Mouse (Mus musculus): Measurements from ENCODE around the gene Wasf1. TPM values are rescaled to one million over a fixed set of nuclear protein-coding genes. Genes with fewer than 3 reads are reported as not detected.

Gene Wasf1
- polyA plus RNA-seq, 1 experiment from 2014 or later: 55.3 TPM

- Histone ChIP-seq H3K4me3 (ENCODE audit: low read depth, low read length) (no peak overlapping the region), H3K9ac (ENCODE audit: low read length) (no peak overlapping the region), H3K4me1 (ENCODE audit: control insufficient read depth, insufficient read depth, low read length) (no peaks in the 10 kb centered on the region), H3K36me3 (ENCODE audit: control insufficient read depth, insufficient read depth, low read length) (no peaks in the 10 kb centered on the region), H3K9me3 (ENCODE audit: control insufficient read depth, low read length) (no peaks in the 10 kb centered on the region), H3K27ac (ENCODE audit: low read depth, low read length) (no peak overlapping the region), H3K4me2 (no peak overlapping the region), H3K27me3 (ENCODE audit: control insufficient read depth, insufficient read depth, low read length) (no peaks in the 10 kb centered on the region)
- no peak for ATAC-seq (ENCODE audit: low FRiP score)
- WGBS: 94% methylated on average over 7 of the region's 7 CpGs
- DNase-seq (ENCODE audit: low spot score, missing footprints): no peak
These were observed 26.6 kb upstream of the Wasf1 start for GRCm38 (mm10) chr10:40856703-40857102.

GRCm38 (mm10) chr10:40857599-40857998 lies 25.7 kb upstream of the Wasf1 start:
- H3K27ac ChIP-seq (ENCODE audit: low read depth, low read length): no peak overlapping the region
- no peak overlapping the region for H3K4me3 ChIP-seq (ENCODE audit: low read depth, low read length)
- H3K4me1 ChIP-seq (ENCODE audit: control insufficient read depth, insufficient read depth, low read length): no peaks in the 10 kb centered on the region
- H3K27me3 ChIP-seq (ENCODE audit: control insufficient read depth, insufficient read depth, low read length): no peaks in the 10 kb centered on the region
- no peaks in the 10 kb centered on the region for H3K36me3 ChIP-seq (ENCODE audit: control insufficient read depth, insufficient read depth, low read length)
- no peaks in the 10 kb centered on the region for H3K9me3 ChIP-seq (ENCODE audit: control insufficient read depth, low read length)
- WGBS: 94% methylated on average over 8 of the region's 8 CpGs
- no peak overlapping the region for H3K9ac ChIP-seq (ENCODE audit: low read length)
- no peak overlapping the region for H3K4me2 ChIP-seq
- ATAC-seq (ENCODE audit: low FRiP score) (no peak), DNase-seq (ENCODE audit: low spot score, missing footprints) (no peak)

DNA sequence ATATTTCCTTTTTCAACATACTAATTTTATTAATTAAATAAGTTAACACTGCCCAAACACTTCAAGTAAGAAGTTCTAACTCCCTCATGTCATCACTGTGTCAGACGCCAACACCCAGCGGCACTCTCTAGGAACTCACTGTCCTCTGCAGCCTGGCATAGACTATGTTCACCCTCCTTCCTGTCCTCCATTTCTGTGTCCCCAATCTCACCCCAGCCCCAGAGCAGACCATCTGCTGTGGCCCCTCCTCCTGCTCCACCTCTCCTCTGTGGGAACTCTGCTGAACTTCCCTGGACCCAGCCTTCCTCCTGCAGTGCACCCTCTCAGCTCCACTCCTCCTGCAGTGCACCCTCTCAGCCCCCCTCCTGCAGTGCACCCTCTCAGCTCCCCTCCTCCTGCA lies 15.2 kb upstream of the Wasf1 start:
- H3K9me3 ChIP-seq (ENCODE audit: control insufficient read depth, low read length): no peaks in the 10 kb centered on the region; the same call in 1 of the 2 replicates
- H3K4me3 ChIP-seq (ENCODE audit: low read depth, low read length): no peak overlapping the region
- no peak overlapping the region for H3K9ac ChIP-seq (ENCODE audit: low read length)
- no peaks in the 10 kb centered on the region for H3K27me3 ChIP-seq (ENCODE audit: control insufficient read depth, insufficient read depth, low read length)
- no peak overlapping the region for H3K27ac ChIP-seq (ENCODE audit: low read depth, low read length)
- DNase-seq (ENCODE audit: low spot score, missing footprints) (no peak), ATAC-seq (ENCODE audit: low FRiP score) (no peak)
- peaks cover 3% of the 10 kb centered on the region; the same call in 1 of the 2 replicates for H3K36me3 ChIP-seq (ENCODE audit: control insufficient read depth, insufficient read depth, low read length)
- no peaks in the 10 kb centered on the region for H3K4me1 ChIP-seq (ENCODE audit: control insufficient read depth, insufficient read depth, low read length)
- no peak overlapping the region for H3K4me2 ChIP-seq
- 93% methylated on average over 2 of the region's 2 CpGs for WGBS

DNA sequence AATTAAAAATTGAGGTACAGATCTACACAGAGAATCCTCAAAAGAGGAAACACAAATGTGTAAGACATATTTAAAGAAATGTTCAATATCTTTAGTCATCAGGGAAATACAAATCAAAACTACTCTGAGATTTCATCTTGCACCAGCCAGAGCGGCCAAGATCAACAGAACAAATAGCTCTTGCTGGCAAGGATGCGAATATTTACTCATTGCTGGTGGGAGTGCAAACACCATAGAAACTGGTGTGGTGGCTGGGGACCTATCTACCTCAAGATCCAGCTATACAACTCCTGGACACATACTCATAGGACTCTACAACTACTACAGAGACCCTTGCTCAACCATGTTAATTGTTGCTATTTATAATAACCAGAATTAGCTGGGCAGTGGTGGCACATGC lies 12.0 kb upstream of the Wasf1 start:
- WGBS: 97% methylated on average over 2 of the region's 2 CpGs
- no peaks in the 10 kb centered on the region; the same call in 1 of the 2 replicates for H3K36me3 ChIP-seq (ENCODE audit: control insufficient read depth, insufficient read depth, low read length)
- no peaks in the 10 kb centered on the region for H3K27me3 ChIP-seq (ENCODE audit: control insufficient read depth, insufficient read depth, low read length)
- DNase-seq (ENCODE audit: low spot score, missing footprints): no peak
- no peak overlapping the region for H3K9ac ChIP-seq (ENCODE audit: low read length)
- ATAC-seq (ENCODE audit: low FRiP score): no peak
- H3K4me1 ChIP-seq (ENCODE audit: control insufficient read depth, insufficient read depth, low read length): no peaks in the 10 kb centered on the region
- no peak overlapping the region for H3K4me3 ChIP-seq (ENCODE audit: low read depth, low read length)
- H3K9me3 ChIP-seq (ENCODE audit: control insufficient read depth, low read length): no peaks in the 10 kb centered on the region
- H3K27ac ChIP-seq (ENCODE audit: low read depth, low read length): no peak overlapping the region
- no peak overlapping the region for H3K4me2 ChIP-seq

GRCm38 (mm10) chr10:40872052-40872451 lies 11.2 kb upstream of the Wasf1 start:
- no peaks in the 10 kb centered on the region for H3K9me3 ChIP-seq (ENCODE audit: control insufficient read depth, low read length)

DNA sequence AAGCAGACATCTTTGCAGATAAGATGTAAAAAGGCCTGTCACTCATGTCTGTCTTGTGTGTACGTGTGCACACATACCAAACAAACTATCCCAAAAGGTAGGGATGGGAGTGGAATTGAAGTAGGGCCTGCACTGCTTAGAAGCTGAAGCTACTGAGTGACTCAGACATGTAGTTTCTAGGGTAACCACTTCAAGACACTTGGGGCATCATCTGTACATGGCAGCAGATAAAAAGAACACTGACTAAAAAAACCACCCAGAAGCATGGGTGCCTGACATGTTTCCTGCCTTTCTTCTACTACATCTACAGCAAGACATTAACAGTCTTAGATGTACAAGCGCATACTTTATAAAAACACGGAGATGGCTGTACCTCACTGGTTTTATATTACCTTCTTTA lies 5.0 kb upstream of the Wasf1 start:
- Histone ChIP-seq H3K27ac (ENCODE audit: low read depth, low read length) (no peak overlapping the region), H3K27me3 (ENCODE audit: control insufficient read depth, insufficient read depth, low read length) (no peaks in the 10 kb centered on the region), H3K4me2 (no peak overlapping the region), H3K9me3 (ENCODE audit: control insufficient read depth, low read length) (no peaks in the 10 kb centered on the region), H3K4me1 (ENCODE audit: control insufficient read depth, insufficient read depth, low read length) (peaks cover 3% of the 10 kb centered on the region; the same call in 1 of the 2 replicates), H3K9ac (ENCODE audit: low read length) (no peak overlapping the region), H3K36me3 (ENCODE audit: control insufficient read depth, insufficient read depth, low read length) (no peaks in the 10 kb centered on the region), H3K4me3 (ENCODE audit: low read depth, low read length) (no peak overlapping the region)
- 92% methylated on average over 3 of the region's 3 CpGs for WGBS
- no peak for ATAC-seq (ENCODE audit: low FRiP score)
- no peak for DNase-seq (ENCODE audit: low spot score, missing footprints)

More at GRCm38 (mm10) chr10:40872052-40872451, 11.2 kb upstream of the Wasf1 start:
- H3K9ac ChIP-seq (ENCODE audit: low read length): no peak overlapping the region
- 93% methylated on average over 2 of the region's 2 CpGs for WGBS
- no peaks in the 10 kb centered on the region; the same call in 1 of the 2 replicates for H3K36me3 ChIP-seq (ENCODE audit: control insufficient read depth, insufficient read depth, low read length)
- H3K4me3 ChIP-seq (ENCODE audit: low read depth, low read length): no peak overlapping the region
- H3K27me3 ChIP-seq (ENCODE audit: control insufficient read depth, insufficient read depth, low read length): no peaks in the 10 kb centered on the region
- H3K4me1 ChIP-seq (ENCODE audit: control insufficient read depth, insufficient read depth, low read length): no peaks in the 10 kb centered on the region
- H3K27ac ChIP-seq (ENCODE audit: low read depth, low read length): no peak overlapping the region
- ATAC-seq (ENCODE audit: low FRiP score) (no peak), DNase-seq (ENCODE audit: low spot score, missing footprints) (no peak)
- H3K4me2 ChIP-seq: no peak overlapping the region

- ATAC-seq (ENCODE audit: low FRiP score) (no peak), DNase-seq (ENCODE audit: low spot score, missing footprints) (no peak)
- Histone ChIP-seq H3K4me1 (ENCODE audit: control insufficient read depth, insufficient read depth, low read length) (peaks cover 3% of the 10 kb centered on the region; the same call in 1 of the 2 replicates), H3K36me3 (ENCODE audit: control insufficient read depth, insufficient read depth, low read length) (no peaks in the 10 kb centered on the region), H3K9ac (ENCODE audit: low read length) (no peak overlapping the region), H3K27me3 (ENCODE audit: control insufficient read depth, insufficient read depth, low read length) (no peaks in the 10 kb centered on the region), H3K4me3 (ENCODE audit: low read depth, low read length) (no peak overlapping the region), H3K27ac (ENCODE audit: low read depth, low read length) (no peak overlapping the region), H3K4me2 (no peak overlapping the region), H3K9me3 (ENCODE audit: control insufficient read depth, low read length) (no peaks in the 10 kb centered on the region)
- WGBS: 96% methylated on average over 9 of the region's 9 CpGs
These were observed 3.3 kb upstream of the Wasf1 start for GRCm38 (mm10) chr10:40879969-40880368.

GRCm38 (mm10) chr10:40881236-40881635 lies 2.0 kb upstream of the Wasf1 start:
- H3K27ac ChIP-seq (ENCODE audit: low read depth, low read length): no peak overlapping the region
- no peaks in the 10 kb centered on the region for H3K27me3 ChIP-seq (ENCODE audit: control insufficient read depth, insufficient read depth, low read length)
- 82% methylated on average over 3 of the region's 3 CpGs for WGBS
- no peak for DNase-seq (ENCODE audit: low spot score, missing footprints)
- H3K4me1 ChIP-seq (ENCODE audit: control insufficient read depth, insufficient read depth, low read length): peaks cover 3% of the 10 kb centered on the region; the same call in 1 of the 2 replicates
- no peaks in the 10 kb centered on the region for H3K36me3 ChIP-seq (ENCODE audit: control insufficient read depth, insufficient read depth, low read length)
- H3K4me3 ChIP-seq (ENCODE audit: low read depth, low read length): no peak overlapping the region
- no peaks in the 10 kb centered on the region for H3K9me3 ChIP-seq (ENCODE audit: control insufficient read depth, low read length)
- no peak overlapping the region for H3K9ac ChIP-seq (ENCODE audit: low read length)
- no peak for ATAC-seq (ENCODE audit: low FRiP score)
- H3K4me2 ChIP-seq: no peak overlapping the region

GRCm38 (mm10) chr10:40882333-40882732 lies 942 bp upstream of the Wasf1 start:
- H3K4me3 ChIP-seq (ENCODE audit: low read depth, low read length): peak overlapping the region; percentile 95
- no peak for DNase-seq (ENCODE audit: low spot score, missing footprints)
- no peaks in the 10 kb centered on the region for H3K36me3 ChIP-seq (ENCODE audit: control insufficient read depth, insufficient read depth, low read length)
- 17% methylated on average over 9 of the region's 9 CpGs for WGBS
- H3K4me2 ChIP-seq: peak overlapping the region; percentile 60
- H3K9ac ChIP-seq (ENCODE audit: low read length): peak overlapping the region; percentile 96
- H3K27me3 ChIP-seq (ENCODE audit: control insufficient read depth, insufficient read depth, low read length): no peaks in the 10 kb centered on the region
- no peak overlapping the region; the same call in 1 of the 2 replicates for H3K27ac ChIP-seq (ENCODE audit: low read depth, low read length)
- no peaks in the 10 kb centered on the region for H3K9me3 ChIP-seq (ENCODE audit: control insufficient read depth, low read length)
- peaks cover 3% of the 10 kb centered on the region for H3K4me1 ChIP-seq (ENCODE audit: control insufficient read depth, insufficient read depth, low read length)
- ATAC-seq (ENCODE audit: low FRiP score): no peak
